Mouse (Mus musculus) limb, embryonic 15.5 days (tissue): ENCODE measurements around the gene Tomm34. TPM values are rescaled to one million over a fixed set of nuclear protein-coding genes. Genes with fewer than 3 reads are reported as not detected.

ENCODE experiments used
- ATAC-seq: fragments of 200-750 bp; cut with Nextera tagmentation; 2 replicates; pipeline ENCODE4 v1.8.0; 2017; ENCODE audit warnings: low read depth, moderate TSS enrichment; ENCODE audit not compliant: insufficient number of reproducible peaks, low FRiP score, low TSS enrichment
- H3K27ac ChIP-seq: fragments of 300-500 bp; sonication (generic); 2 replicates; pipeline ENCODE4 v1.5.1; 2015; ENCODE audit warnings: moderate library complexity, mild to moderate bottlenecking, inconsistent platforms
- H3K27me3 ChIP-seq: fragments of 300-500 bp; sonication (generic); 2 replicates; pipeline ENCODE4 v1.6.1; 2015; ENCODE audit warnings: inconsistent platforms
- H3K36me3 ChIP-seq: fragments of 300-500 bp; sonication (generic); 2 replicates; pipeline ENCODE4 v1.6.1; 2015; ENCODE audit warnings: inconsistent platforms
- H3K4me1 ChIP-seq: fragments of 300-500 bp; sonication (generic); 2 replicates; pipeline ENCODE4 v1.6.1; 2015; ENCODE audit warnings: inconsistent platforms
- H3K4me2 ChIP-seq: fragments of 300-500 bp; sonication (generic); 2 replicates; pipeline ENCODE4 v1.6.1; 2015; ENCODE audit warnings: mild to moderate bottlenecking, inconsistent platforms
- H3K4me3 ChIP-seq: fragments of 300-500 bp; sonication (generic); 2 replicates; pipeline ENCODE4 v1.5.1; 2015; ENCODE audit warnings: mild to moderate bottlenecking, inconsistent platforms
- H3K9ac ChIP-seq: fragments of 300-500 bp; sonication (generic); 2 replicates; pipeline ENCODE4 v1.6.1; 2015; ENCODE audit warnings: inconsistent platforms
- H3K9me3 ChIP-seq: fragments of 300-500 bp; sonication (generic); 2 replicates; pipeline ENCODE4 v1.6.1; 2016; ENCODE audit warnings: inconsistent platforms
- WGBS: fragments of 180-500 bp; shearing (Covaris S2); methylation state at CpG from one replicate; pipeline ENCODE4 v1.1.7; 2015; 5-methylcytosine and 5-hydroxymethylcytosine counted together
- polyA plus RNA-seq: library from polyadenylated mRNA; unstranded; fragments of >200 nt; fragmentation: Nextera tagmentation; extraction: Ambion mirVana; gene quantifications from 2 replicates; pipeline ENCODE4 v1.2.1, GENCODE M21; 2015

Tomm34 gene
- polyA plus RNA-seq, 1 experiment from 2014 or later = 49.1 TPM

DNA sequence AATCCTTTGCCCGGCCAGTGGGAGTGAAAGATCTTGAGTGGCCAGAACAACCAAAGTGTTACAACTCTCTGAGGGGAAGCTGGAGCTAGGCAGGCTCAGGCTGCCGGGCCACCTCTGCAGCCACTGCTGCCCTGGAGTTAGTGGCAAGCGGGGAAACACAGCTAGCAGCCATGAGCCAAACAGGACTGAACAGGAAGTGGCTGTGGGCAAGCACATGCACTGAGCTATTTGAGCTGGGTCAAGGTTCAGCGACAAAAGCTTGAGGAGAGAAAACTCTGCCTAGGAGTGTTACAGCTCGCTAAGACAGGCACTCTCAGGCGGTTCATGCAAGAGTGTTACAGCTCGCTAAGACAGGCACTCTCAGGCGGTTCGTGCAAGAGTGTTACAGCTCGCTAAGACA is 64.0 kb downstream of the Tomm34 start:
- H3K27ac ChIP-seq = peak overlapping the region; percentile 27; the same call in 1 of the 2 replicates
- no peak overlapping the region for H3K9ac ChIP-seq
- no peak overlapping the region for H3K4me2 ChIP-seq
- H3K27me3 ChIP-seq = no peaks in the 10 kb centered on the region
- ATAC-seq = no peak
- peaks cover 6% of the 10 kb centered on the region for H3K36me3 ChIP-seq
- peaks cover 13% of the 10 kb centered on the region for H3K4me1 ChIP-seq
- H3K9me3 ChIP-seq = no peaks in the 10 kb centered on the region
- H3K4me3 ChIP-seq = no peak overlapping the region
- WGBS = 63% methylated on average over 10 of the region's 10 CpGs

DNA sequence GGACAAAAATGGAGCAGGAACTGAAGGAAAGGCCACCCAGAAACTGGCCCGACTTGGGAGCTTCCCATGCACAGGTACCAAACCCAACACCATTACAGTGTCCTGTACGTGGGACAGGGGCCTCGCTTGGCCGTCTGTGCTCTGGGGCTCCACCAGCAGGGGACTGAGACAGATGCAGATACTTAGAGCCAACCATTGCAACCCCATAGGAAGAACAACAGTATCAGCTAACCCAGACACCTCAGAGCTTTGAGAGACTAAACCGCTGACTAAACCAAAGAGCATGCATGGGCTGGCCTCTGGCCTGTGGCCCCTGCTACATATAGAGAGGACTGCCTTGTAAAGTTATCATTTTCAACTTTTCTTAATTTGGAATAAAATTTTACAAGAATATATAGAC is 66.5 kb downstream of the Tomm34 start:
- Histone ChIP-seq H3K4me1 (peaks cover 13% of the 10 kb centered on the region), H3K4me2 (no peak overlapping the region), H3K9ac (no peak overlapping the region), H3K36me3 (no peaks in the 10 kb centered on the region), H3K27me3 (no peaks in the 10 kb centered on the region), H3K4me3 (no peak overlapping the region), H3K9me3 (no peaks in the 10 kb centered on the region), H3K27ac (no peak overlapping the region)
- WGBS = 73% methylated on average over 5 of the region's 5 CpGs
- ATAC-seq = no peak

Other genes with a start within 250 kb of the Tomm34 start
- gene Kcnk15, start 217.5 kb downstream of the Tomm34 start, polyA plus RNA-seq = not detected in 2 replicates
- gene Rims4, start 152.5 kb downstream of the Tomm34 start, polyA plus RNA-seq = 0.13 and 0.20 TPM in 2 replicates
- gene Ywhab, start 76.2 kb downstream of the Tomm34 start, polyA plus RNA-seq = 293 and 298 TPM in 2 replicates
- 1.5 and 2.8 TPM in 2 replicates for gene Pabpc1l, start 45.7 kb downstream of the Tomm34 start, polyA plus RNA-seq
- gene Stk4, start 847 bp downstream of the Tomm34 start, polyA plus RNA-seq = 17.7 and 19.6 TPM in 2 replicates
- gene Kcns1, start 99.9 kb upstream of the Tomm34 start, polyA plus RNA-seq = 2.0 and 3.6 TPM in 2 replicates
- 9.1 and 10.3 TPM in 2 replicates for gene Wfdc5, start 111.6 kb upstream of the Tomm34 start, polyA plus RNA-seq
- gene Wfdc12, start 119.4 kb upstream of the Tomm34 start, polyA plus RNA-seq = 0.40 TPM in 1 of 2 replicates, not detected in the other
- not detected in 2 replicates for gene Wfdc15a, start 129.0 kb upstream of the Tomm34 start, polyA plus RNA-seq
- not detected in 2 replicates for gene Wfdc15b, start 150.5 kb upstream of the Tomm34 start, polyA plus RNA-seq
- gene Svs2, start 167.3 kb upstream of the Tomm34 start, polyA plus RNA-seq = not detected in 2 replicates
- gene Svs3b, start 185.5 kb upstream of the Tomm34 start, polyA plus RNA-seq = not detected in 2 replicates
- gene Svs4, start 207.3 kb upstream of the Tomm34 start, polyA plus RNA-seq = not detected in 2 replicates
- not detected in 2 replicates for gene Svs3a, start 218.1 kb upstream of the Tomm34 start, polyA plus RNA-seq
- gene Svs6, start 245.6 kb upstream of the Tomm34 start, polyA plus RNA-seq = not detected in 2 replicates